Mouse (Mus musculus): ENCODE measurements around the gene Rpgrip1.

DNA sequence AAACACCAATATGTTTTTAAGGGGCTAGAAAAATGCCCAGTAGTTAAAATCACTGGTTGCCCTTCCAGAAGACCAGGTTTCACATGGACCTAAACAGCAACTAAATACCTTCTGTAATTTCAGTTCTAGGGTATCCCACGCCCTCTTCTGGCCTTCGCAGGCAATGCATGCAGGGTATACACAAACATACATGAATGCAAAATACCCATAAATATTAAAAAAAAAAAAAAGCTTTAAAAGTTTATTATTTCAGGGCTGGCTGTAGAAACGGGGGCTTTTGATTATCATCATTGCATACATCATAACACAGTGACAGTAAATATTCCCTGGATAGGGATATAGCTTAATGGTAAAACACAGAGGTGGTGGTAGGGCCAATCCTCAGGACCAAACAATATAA lies 85.2 kb downstream of the Rpgrip1 start:
- TF ChIP-seq POLR2A (IDR thresholded peaks at IDR 0.05; ENCODE audit: low read depth, low read length) = no peak
- no peak for TF ChIP-seq CTCF (IDR thresholded peaks at IDR 0.05; ENCODE audit: extremely low read depth, insufficient read length, insufficient replicate concordance, low read depth, low read length)
